Mouse (Mus musculus) heart, postnatal 0 days (tissue): Measurements from ENCODE around the gene Trak2. TPM values are rescaled to one million over a fixed set of nuclear protein-coding genes. Genes with fewer than 3 reads are reported as not detected.

ENCODE experiments used
- ATAC-seq: fragments of 200-750 bp; cut with Nextera tagmentation; 2 replicates; pipeline ENCODE4 v1.8.0; 2017; ENCODE audit warnings: low read depth, moderate number of reproducible peaks, moderate library complexity; ENCODE audit not compliant: insufficient read depth
- DNase-seq: peaks from one replicate; pipeline ENCODE4 v3.0.0-alpha.2; 2016; ENCODE audit warnings: low spot score
- H3K27ac ChIP-seq: fragments of 300-500 bp; sonication (generic); 2 replicates; pipeline ENCODE4 v1.5.1; 2014; ENCODE audit warnings: low read depth, mild to moderate bottlenecking
- H3K27me3 ChIP-seq: fragments of 300-500 bp; sonication (generic); 2 replicates; pipeline ENCODE4 v1.6.1; 2014; ENCODE audit warnings: low read length, mixed read lengths; ENCODE audit not compliant: control insufficient read depth, insufficient read depth
- H3K36me3 ChIP-seq: fragments of 300-500 bp; sonication (generic); replicated peaks from 2 replicates; pipeline ENCODE4 v1.6.1; 2014; ENCODE audit warnings: low read length, mixed read lengths; ENCODE audit not compliant: control insufficient read depth, insufficient read depth
- H3K4me1 ChIP-seq: fragments of 300-500 bp; sonication (generic); 2 replicates; pipeline ENCODE4 v1.6.1; 2014; ENCODE audit warnings: antibody characterized with exemption; ENCODE audit not compliant: control insufficient read depth, insufficient read depth
- H3K4me2 ChIP-seq: fragments of 300-500 bp; sonication (generic); 2 replicates; pipeline ENCODE4 v1.6.1; 2014; ENCODE audit warnings: low read depth, mild to moderate bottlenecking, low read length, moderate library complexity
- H3K4me3 ChIP-seq: fragments of 300-500 bp; sonication (generic); 2 replicates; pipeline ENCODE4 v1.5.1; 2014; ENCODE audit warnings: low read depth, low read length
- H3K9ac ChIP-seq: fragments of 300-500 bp; sonication (generic); replicated peaks from 2 replicates; pipeline ENCODE4 v1.6.1; 2014; ENCODE audit warnings: low read depth, low read length, mixed read lengths
- H3K9me3 ChIP-seq: fragments of 300-500 bp; sonication (generic); replicated peaks from 2 replicates; pipeline ENCODE4 v1.6.1; 2016; ENCODE audit warnings: low read length; ENCODE audit not compliant: control insufficient read depth
- CTCF ChIP-seq: IDR thresholded peaks from 2 replicates; pipeline ENCODE4 v1.5.1; 2016; ENCODE audit warnings: antibody characterized with exemption, control low read depth, low read depth
- EP300 ChIP-seq: IDR thresholded peaks from 2 replicates; pipeline ENCODE4 v1.6.1; 2016; ENCODE audit warnings: antibody characterized with exemption, low read depth
- WGBS: fragments of 180-500 bp; shearing (Covaris S2); extraction: QIAGEN DNeasy Blood & Tissue Kit; methylation state at CpG from one replicate; pipeline ENCODE4 v1.1.7; 2014; 5-methylcytosine and 5-hydroxymethylcytosine counted together
- polyA plus RNA-seq: library from polyadenylated mRNA; unstranded; fragments of >200 nt; fragmentation: Nextera tagmentation; extraction: Ambion mirVana; gene quantifications from 2 replicates; pipeline ENCODE4 v1.2.1, GENCODE M21; 2015
- total RNA-seq: library from RNA; depleted of rRNA; stranded (reverse); fragments of >200 nt; gene quantifications from 2 replicates; pipeline ENCODE4 v1.2.3, GENCODE M21; 2014; ENCODE audit warnings: low replicate concordance

Trak2 gene
- total and polyA plus RNA-seq, 2 experiments from 2014 or later: 32.7 to 87.2 TPM

GRCm38 (mm10) chr1:58957931-58958330 lies 15.3 kb downstream of the Trak2 start:
- no peak overlapping the region for H3K4me3 ChIP-seq
- no peak for TF ChIP-seq EP300
- TF ChIP-seq CTCF: no peak
- no peaks in the 10 kb centered on the region for H3K27me3 ChIP-seq
- WGBS: 13% methylated on average over 2 of the region's 2 CpGs
- H3K9me3 ChIP-seq: no peaks in the 10 kb centered on the region
- no peak overlapping the region for H3K4me2 ChIP-seq
- H3K36me3 ChIP-seq: no peaks in the 10 kb centered on the region
- peak; percentile 22; the same call in 1 of the 2 replicates for ATAC-seq
- 0 out of 2 replicates have a peak overlapping the region, but pooled peaks have one; percentile 23 for H3K27ac ChIP-seq
- DNase-seq: no peak
- H3K4me1 ChIP-seq: peaks cover 77% of the 10 kb centered on the region
- no peak overlapping the region for H3K9ac ChIP-seq

- no peak overlapping the region for H3K27ac ChIP-seq
- H3K36me3 ChIP-seq: no peaks in the 10 kb centered on the region
- H3K9me3 ChIP-seq: no peaks in the 10 kb centered on the region
- no peak overlapping the region for H3K9ac ChIP-seq
- no peak overlapping the region for H3K4me3 ChIP-seq
- H3K27me3 ChIP-seq: no peaks in the 10 kb centered on the region
- peak; percentile 21 for DNase-seq
- WGBS: 59% methylated on average over 9 of the region's 9 CpGs
- TF ChIP-seq CTCF (no peak), EP300 (no peak)
- ATAC-seq: no peak
- peaks cover 83% of the 10 kb centered on the region for H3K4me1 ChIP-seq
- H3K4me2 ChIP-seq: no peak overlapping the region
Measured at GRCm38 (mm10) chr1:58956229-58956628, 17.0 kb downstream of the Trak2 start.

- Histone ChIP-seq H3K9ac (no peak overlapping the region), H3K4me1 (peaks cover 82% of the 10 kb centered on the region), H3K4me3 (no peak overlapping the region), H3K27ac (no peak overlapping the region), H3K4me2 (no peak overlapping the region), H3K27me3 (no peaks in the 10 kb centered on the region), H3K9me3 (no peaks in the 10 kb centered on the region), H3K36me3 (no peaks in the 10 kb centered on the region)
- DNase-seq (peak; percentile 5), ATAC-seq (no peak)
- 51% methylated on average over 3 of the region's 3 CpGs for WGBS
- TF ChIP-seq EP300 (no peak), CTCF (no peak)
Measured at GRCm38 (mm10) chr1:58955716-58956115, 17.5 kb downstream of the Trak2 start.

GRCm38 (mm10) chr1:58954578-58955410 lies 18.4 kb downstream of the Trak2 start:
- peaks cover 78% of the 10 kb centered on the region for H3K4me1 ChIP-seq
- 70% methylated on average over 8 of the region's 8 CpGs for WGBS
- DNase-seq (peak; percentile 5), ATAC-seq (no peak)
- H3K36me3 ChIP-seq: no peaks in the 10 kb centered on the region
- no peaks in the 10 kb centered on the region for H3K9me3 ChIP-seq
- H3K27me3 ChIP-seq: no peaks in the 10 kb centered on the region
- H3K4me3 ChIP-seq: no peak overlapping the region
- no peak overlapping the region for H3K9ac ChIP-seq
- TF ChIP-seq EP300 (no peak), CTCF (no peak)
- no peak overlapping the region for H3K4me2 ChIP-seq
- H3K27ac ChIP-seq: peak overlapping the region; percentile 9; the same call in 1 of the 2 replicates

- H3K9me3 ChIP-seq: no peaks in the 10 kb centered on the region
- WGBS: 50% methylated on average over 9 of the region's 9 CpGs
- peaks cover 76% of the 10 kb centered on the region for H3K4me1 ChIP-seq
- TF ChIP-seq EP300 (no peak), CTCF (no peak)
- DNase-seq (peak; percentile 5), ATAC-seq (no peak)
- no peak overlapping the region for H3K4me3 ChIP-seq
- no peaks in the 10 kb centered on the region for H3K36me3 ChIP-seq
- no peak overlapping the region for H3K9ac ChIP-seq
- H3K27ac ChIP-seq: no peak overlapping the region
- H3K4me2 ChIP-seq: peak overlapping the region; percentile 24; the same call in 1 of the 2 replicates
- H3K27me3 ChIP-seq: no peaks in the 10 kb centered on the region
Measured at GRCm38 (mm10) chr1:58953686-58954434, 19.4 kb downstream of the Trak2 start.
